Mouse (Mus musculus): ENCODE measurements at regions not wholly inside any gene's neighbourhood (a gene's known extent, or its start where the extent isn't known, plus 50 kb on each side); places are given as distances from the start of the nearest gene placed in this dataset.

- peak; percentile 75 for DNase-seq (ENCODE audit: low spot score)
Observed at GRCm38 (mm10) chr7:31208237-31209054, 52.8 kb upstream of the Gramd1a start.

- no peak for DNase-seq (ENCODE audit: low spot score)
Observed at GRCm38 (mm10) chr7:31207563-31208236, 52.0 kb upstream of the Gramd1a start.
